In genomic region chr5:33934877-33935276, GRCm38 (mm10) we compare ENCODE assay signal across 7 mouse cellular contexts. TPM values are rescaled to one million over a fixed set of nuclear protein-coding genes. Genes with fewer than 3 reads are reported as not detected.
DNase-seq lines count a peak whose midpoint lies in the region; ATAC-seq and TF ChIP-seq lines count a peak whose summit lies in the region.

No protein-coding gene starts in this region.

- no peak for ATAC-seq in megakaryocyte, adult 5-6 weeks (ENCODE audit: poor library complexity, severe bottlenecking)
- ATAC-seq in forebrain, embryonic 13.5 days, result no peak
- no peak for ATAC-seq in limb, embryonic 14.5 days (ENCODE audit: low FRiP score, low read depth)
- ATAC-seq in stomach, embryonic 15.5 days (ENCODE audit: insufficient read depth, low FRiP score, low read depth), result no peak
- no peak for ATAC-seq in granulocyte monocyte progenitor cell, adult 5-6 weeks (replicated peaks; ENCODE audit: poor library complexity, severe bottlenecking)

- peak overlapping the region; percentile 92 for H3K9ac ChIP-seq in forebrain, embryonic 13.5 days
- 0 out of 2 replicates have a peak overlapping the region, but pooled peaks have one; percentile 93 for H3K9ac ChIP-seq in limb, embryonic 14.5 days (ENCODE audit: low read depth, low read length, severe bottlenecking)
- H3K9ac ChIP-seq in stomach, embryonic 15.5 days, result no peak overlapping the region

- peaks cover 16% of the 10 kb centered on the region for H3K9me3 ChIP-seq in megakaryocyte, embryonic 14.5 days
- no peaks in the 10 kb centered on the region; the same call in 1 of the 2 replicates for H3K9me3 ChIP-seq in forebrain, embryonic 13.5 days (replicated peaks)
- H3K9me3 ChIP-seq in limb, embryonic 14.5 days (ENCODE audit: control insufficient read depth, low read length), result no peaks in the 10 kb centered on the region
- H3K9me3 ChIP-seq in stomach, embryonic 15.5 days, result no peaks in the 10 kb centered on the region

- H3K27me3 ChIP-seq in megakaryocyte, embryonic 14.5 days (replicated peaks), result no peaks in the 10 kb centered on the region
- H3K27me3 ChIP-seq in forebrain, embryonic 13.5 days, result no peaks in the 10 kb centered on the region
- H3K27me3 ChIP-seq in limb, embryonic 14.5 days (ENCODE audit: control insufficient read depth, insufficient read depth, low read length), result no peaks in the 10 kb centered on the region
- H3K27me3 ChIP-seq in stomach, embryonic 15.5 days (replicated peaks), result no peaks in the 10 kb centered on the region

- 83% methylated on average over 7 of the region's 7 CpGs for WGBS in forebrain, embryonic 13.5 days
- WGBS in limb, embryonic 14.5 days, result 77% methylated on average over 7 of the region's 7 CpGs
- WGBS in stomach, embryonic 15.5 days, result 64% methylated on average over 7 of the region's 7 CpGs

- H3K4me3 ChIP-seq in megakaryocyte, embryonic 14.5 days (replicated peaks), result peak overlapping the region; percentile 100
- peak overlapping the region; percentile 91 for H3K4me3 ChIP-seq in forebrain, embryonic 13.5 days
- H3K4me3 ChIP-seq in limb, embryonic 14.5 days (replicated peaks; ENCODE audit: low read length), result peak overlapping the region; percentile 87
- H3K4me3 ChIP-seq in stomach, embryonic 15.5 days (replicated peaks), result peak overlapping the region; percentile 70

- TF ChIP-seq POLR2A in limb, embryonic 14.5 days (IDR thresholded peaks at IDR 0.05; ENCODE audit: borderline replicate concordance, extremely low read depth, insufficient read depth, insufficient read length), result no peak

- H3K27ac ChIP-seq in forebrain, embryonic 13.5 days, result no peak overlapping the region
- no peak overlapping the region for H3K27ac ChIP-seq in limb, embryonic 14.5 days (replicated peaks; ENCODE audit: low read depth, low read length)
- H3K27ac ChIP-seq in stomach, embryonic 15.5 days, result no peak overlapping the region

- peaks cover 45% of the 10 kb centered on the region for H3K36me3 ChIP-seq in megakaryocyte, embryonic 14.5 days (replicated peaks; ENCODE audit: low read length)
- H3K36me3 ChIP-seq in forebrain, embryonic 13.5 days (ENCODE audit: poor library complexity, severe bottlenecking), result peaks cover 26% of the 10 kb centered on the region
- H3K36me3 ChIP-seq in limb, embryonic 14.5 days (ENCODE audit: control insufficient read depth, insufficient read depth, low read length), result peaks cover 13% of the 10 kb centered on the region
- H3K36me3 ChIP-seq in stomach, embryonic 15.5 days, result peaks cover 5% of the 10 kb centered on the region; the same call in 1 of the 2 replicates

- H3K4me2 ChIP-seq in forebrain, embryonic 13.5 days, result peak overlapping the region; percentile 66
- H3K4me2 ChIP-seq in limb, embryonic 14.5 days (replicated peaks; ENCODE audit: low read depth, low read length, severe bottlenecking), result peak overlapping the region; percentile 55
- peak overlapping the region; percentile 54 for H3K4me2 ChIP-seq in stomach, embryonic 15.5 days

- no peak for DNase-seq in limb, embryonic 14.5 days (ENCODE audit: low spot score)
- no peak for DNase-seq in T-cell, adult 2 months (ENCODE audit: low spot score)

- H3K4me1 ChIP-seq in megakaryocyte, embryonic 14.5 days, result peaks cover 56% of the 10 kb centered on the region
- peaks cover 28% of the 10 kb centered on the region for H3K4me1 ChIP-seq in forebrain, embryonic 13.5 days
- H3K4me1 ChIP-seq in limb, embryonic 14.5 days (ENCODE audit: control insufficient read depth, insufficient read depth, low read length), result peaks cover 15% of the 10 kb centered on the region
- H3K4me1 ChIP-seq in stomach, embryonic 15.5 days, result peaks cover 6% of the 10 kb centered on the region; the same call in 1 of the 2 replicates

RNA-seq across cellular contexts. Expression of gene Nelfa, which starts 1.3 kb away (rescaled TPM):
- polyA plus RNA-seq in megakaryocyte, embryonic 14.5 days (2012; ENCODE audit: insufficient read depth, low replicate concordance), result 21.9 and 31.2 TPM in 2 replicates
- total RNA-seq in megakaryocyte, adult 5-6 weeks (2015), result 26.5 and 28.4 TPM in 2 replicates
- total RNA-seq in megakaryocyte, adult 5-6 weeks (2017), result 25.6 and 30.7 TPM in 2 replicates
- 50.9 and 55.6 TPM in 2 replicates for polyA plus RNA-seq in forebrain, embryonic 13.5 days (2015; fragmentation: Nextera tagmentation; extraction: Ambion mirVana)
- 70.0 and 83.4 TPM in 2 replicates for polyA plus RNA-seq in limb, embryonic 14.5 days (2012; rRNA removed)
- polyA plus RNA-seq in limb, embryonic 14.5 days (2014; fragmentation: Nextera tagmentation; extraction: Ambion mirVana), result 53.3 and 58.4 TPM in 2 replicates
- 47.0 and 48.9 TPM in 2 replicates for polyA plus RNA-seq in stomach, embryonic 15.5 days (2015; fragmentation: Nextera tagmentation; extraction: Ambion mirVana)
- total RNA-seq in granulocyte monocyte progenitor cell, adult 5-6 weeks (2014; fragmentation: Nextera tagmentation), result 38.0 and 44.6 TPM in 2 replicates
- total RNA-seq in granulocyte monocyte progenitor cell, adult 5-6 weeks (2017), result 33.1 and 34.4 TPM in 2 replicates

RNA-seq across cellular contexts. Expression of gene Gm1673, which starts 48.4 kb away (rescaled TPM):
- 15.8 and 92.9 TPM in 2 replicates for polyA plus RNA-seq in megakaryocyte, embryonic 14.5 days (2012; ENCODE audit: insufficient read depth, low replicate concordance)
- 0.48 and 1.5 TPM in 2 replicates for total RNA-seq in megakaryocyte, adult 5-6 weeks (2015)
- total RNA-seq in megakaryocyte, adult 5-6 weeks (2017), result 2.0 and 3.8 TPM in 2 replicates
- polyA plus RNA-seq in forebrain, embryonic 13.5 days (2015; fragmentation: Nextera tagmentation; extraction: Ambion mirVana), result 477 and 493 TPM in 2 replicates
- polyA plus RNA-seq in limb, embryonic 14.5 days (2012; rRNA removed), result 114 and 171 TPM in 2 replicates
- 85.0 and 85.1 TPM in 2 replicates for polyA plus RNA-seq in limb, embryonic 14.5 days (2014; fragmentation: Nextera tagmentation; extraction: Ambion mirVana)
- polyA plus RNA-seq in stomach, embryonic 15.5 days (2015; fragmentation: Nextera tagmentation; extraction: Ambion mirVana), result 67.5 and 71.5 TPM in 2 replicates
- 2.1 and 7.4 TPM in 2 replicates for total RNA-seq in granulocyte monocyte progenitor cell, adult 5-6 weeks (2014; fragmentation: Nextera tagmentation)
- 14.6 TPM in 1 of 2 replicates, not detected in the other for total RNA-seq in granulocyte monocyte progenitor cell, adult 5-6 weeks (2017)
